Mouse (Mus musculus): ENCODE data around the gene Kifc1.
A peak's percentile ranks its signal among the peaks of the same experiment; 100 is the strongest.

DNA sequence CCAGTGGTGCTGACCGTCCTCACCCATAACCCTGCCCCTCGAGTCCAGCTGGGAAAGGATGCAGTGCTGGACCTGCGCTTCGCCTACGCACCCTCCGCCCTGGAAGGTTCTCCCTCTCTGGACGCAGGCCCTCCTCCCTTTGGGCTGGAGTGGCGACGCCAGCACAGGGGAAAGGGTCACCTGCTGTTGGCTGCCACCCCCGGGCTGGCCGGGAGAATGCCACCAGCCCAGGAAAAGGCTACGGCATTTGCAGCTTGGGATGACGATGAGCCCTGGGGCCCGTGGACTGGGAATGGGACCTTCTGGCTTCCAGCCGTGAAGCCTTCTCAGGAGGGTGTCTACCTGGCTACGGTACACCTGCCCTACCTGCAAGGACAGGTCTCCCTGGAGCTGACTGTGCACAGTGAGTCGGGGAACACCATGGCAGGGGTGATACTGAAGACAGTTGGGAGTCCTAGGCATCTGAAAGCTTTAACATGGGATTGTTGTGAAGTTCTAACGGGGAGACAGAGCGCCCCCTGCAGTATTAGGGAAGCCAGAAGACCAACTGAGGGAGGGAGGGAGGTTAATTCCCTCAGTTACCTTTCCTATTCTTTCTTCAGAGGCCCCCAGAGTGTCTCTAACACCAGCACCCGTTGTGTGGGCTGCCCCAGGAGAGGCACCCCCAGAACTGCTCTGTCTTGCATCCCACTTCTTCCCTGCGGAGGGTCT, 35.1 kb upstream of the Kifc1 start:
- TF ChIP-seq POLR2A (IDR thresholded peaks at IDR 0.05; ENCODE audit: low read depth, low read length) (no peak), CTCF (conservative IDR thresholded peaks at IDR 0.05 in 1 of 2, IDR thresholded peaks at IDR 0.05 in 1 of 2; ENCODE audit: low read depth in 2 of 2, low read length in 2 of 2) (peak in 1 of 2 experiments; percentile 37; a peak in 2 of 4 replicates), ZMIZ1 (IDR thresholded peaks at IDR 0.05; ENCODE audit: low read depth, low read length) (no peak), MAFK (IDR thresholded peaks at IDR 0.05; ENCODE audit: insufficient replicate concordance, low read length) (no peak)
